Mouse (Mus musculus) liver, embryonic 11.5 days (tissue): ENCODE measurements at regions not wholly inside any gene's neighbourhood (a gene's known extent, or its start where the extent isn't known, plus 50 kb on each side); places are given as distances from the start of the nearest gene placed in this dataset.

Experiments used
- ATAC-seq: fragments of 200-750 bp; cut with Nextera tagmentation; replicated peaks from 2 replicates; pipeline ENCODE4 v1.8.0; 2017; ENCODE audit warnings: moderate number of reproducible peaks, mild to moderate bottlenecking, moderate TSS enrichment, moderate library complexity; ENCODE audit not compliant: low FRiP score
- DNase-seq: peaks from one replicate; pipeline ENCODE4 v3.0.0-alpha.2; 2017; ENCODE audit warnings: low spot score
- H3K27ac ChIP-seq: fragments of 300-500 bp; sonication (generic); 2 replicates; pipeline ENCODE4 v1.5.1; 2014; ENCODE audit warnings: mild to moderate bottlenecking, low read depth, low read length, control low read depth
- H3K27me3 ChIP-seq: fragments of 300-500 bp; sonication (generic); replicated peaks from 2 replicates; pipeline ENCODE4 v1.6.1; 2014; ENCODE audit warnings: low read length, mixed read lengths; ENCODE audit not compliant: control insufficient read depth, insufficient read depth
- H3K36me3 ChIP-seq: fragments of 300-500 bp; sonication (generic); 2 replicates; pipeline ENCODE4 v1.6.1; 2014; ENCODE audit warnings: mild to moderate bottlenecking, low read length, moderate library complexity, mixed read lengths; ENCODE audit not compliant: control insufficient read depth, insufficient read depth
- H3K4me1 ChIP-seq: fragments of 300-500 bp; sonication (generic); replicated peaks from 2 replicates; pipeline ENCODE4 v1.6.1; 2014; ENCODE audit warnings: low read length, mixed read lengths; ENCODE audit not compliant: control insufficient read depth, insufficient read depth
- H3K4me2 ChIP-seq: fragments of 300-500 bp; sonication (generic); 2 replicates; pipeline ENCODE4 v1.6.1; 2014; ENCODE audit warnings: mild to moderate bottlenecking, control low read depth, moderate library complexity
- H3K4me3 ChIP-seq: fragments of 300-500 bp; sonication (generic); 2 replicates; pipeline ENCODE4 v1.5.1; 2014; ENCODE audit warnings: low read depth, low read length, control low read depth
- H3K9ac ChIP-seq: fragments of 300-500 bp; sonication (generic); 2 replicates; pipeline ENCODE4 v1.6.1; 2014; ENCODE audit warnings: low read depth, low read length, control low read depth
- H3K9me3 ChIP-seq: fragments of 300-500 bp; sonication (generic); 2 replicates; pipeline ENCODE4 v1.6.1; 2016; ENCODE audit warnings: low read length, inconsistent platforms, mixed read lengths; ENCODE audit not compliant: control insufficient read depth
- WGBS: fragments of 180-500 bp; shearing (Covaris S2); extraction: QIAGEN DNeasy Blood & Tissue Kit; methylation state at CpG from one replicate; pipeline ENCODE4 v1.1.7; 2014; 5-methylcytosine and 5-hydroxymethylcytosine counted together

GRCm38 (mm10) chr13:39702621-39703020 lies 658.6 kb downstream of the Ofcc1 start:
- ATAC-seq (no peak), DNase-seq (no peak)
- Histone ChIP-seq H3K36me3 (no peaks in the 10 kb centered on the region), H3K9ac (no peak overlapping the region), H3K27ac (no peak overlapping the region), H3K9me3 (no peaks in the 10 kb centered on the region), H3K4me1 (no peaks in the 10 kb centered on the region), H3K4me3 (no peak overlapping the region), H3K27me3 (no peaks in the 10 kb centered on the region), H3K4me2 (no peak overlapping the region)
- WGBS, result 85% methylated on average over 2 of the region's 2 CpGs

- no peaks in the 10 kb centered on the region for H3K9me3 ChIP-seq
- no peak for DNase-seq
- ATAC-seq, result no peak
- H3K27me3 ChIP-seq, result no peaks in the 10 kb centered on the region
- H3K36me3 ChIP-seq, result no peaks in the 10 kb centered on the region
- no peak overlapping the region for H3K9ac ChIP-seq
- no peak overlapping the region for H3K4me2 ChIP-seq
- H3K4me1 ChIP-seq, result no peaks in the 10 kb centered on the region
- no peak overlapping the region for H3K27ac ChIP-seq
- WGBS, result 63% methylated on average over 3 of the region's 3 CpGs
- H3K4me3 ChIP-seq, result no peak overlapping the region
Measured at GRCm38 (mm10) chr13:39691291-39692024, 669.8 kb downstream of the Ofcc1 start.

- H3K4me3 ChIP-seq, result no peak overlapping the region
- H3K27me3 ChIP-seq, result no peaks in the 10 kb centered on the region
- no peak overlapping the region for H3K9ac ChIP-seq
- no peak for ATAC-seq
- H3K9me3 ChIP-seq, result no peaks in the 10 kb centered on the region
- 68% methylated on average over 1 of the region's 1 CpGs for WGBS
- no peaks in the 10 kb centered on the region for H3K36me3 ChIP-seq
- no peak overlapping the region for H3K27ac ChIP-seq
- no peak for DNase-seq
- no peaks in the 10 kb centered on the region for H3K4me1 ChIP-seq
- H3K4me2 ChIP-seq, result no peak overlapping the region
Measured at GRCm38 (mm10) chr13:39664548-39664947, 696.7 kb downstream of the Ofcc1 start.

- ATAC-seq (no peak), DNase-seq (no peak)
- 55% methylated on average over 12 of the region's 12 CpGs for WGBS
- Histone ChIP-seq H3K4me1 (no peaks in the 10 kb centered on the region), H3K4me2 (no peak overlapping the region), H3K4me3 (no peak overlapping the region), H3K9me3 (no peaks in the 10 kb centered on the region), H3K27ac (no peak overlapping the region), H3K36me3 (no peaks in the 10 kb centered on the region), H3K9ac (no peak overlapping the region), H3K27me3 (no peaks in the 10 kb centered on the region)
Measured at GRCm38 (mm10) chr13:39649457-39649856, 688.8 kb upstream of the Slc35b3 start.

- H3K4me2 ChIP-seq, result no peak overlapping the region
- 16% methylated on average over 9 of the region's 9 CpGs for WGBS
- ATAC-seq, result no peak
Measured at GRCm38 (mm10) chr13:39647367-39647766, 686.7 kb upstream of the Slc35b3 start.

GRCm38 (mm10) chr13:39631506-39632132 lies 670.9 kb upstream of the Slc35b3 start:
- Histone ChIP-seq H3K4me2 (no peak overlapping the region), H3K27me3 (no peaks in the 10 kb centered on the region), H3K4me3 (no peak overlapping the region), H3K27ac (no peak overlapping the region), H3K4me1 (no peaks in the 10 kb centered on the region), H3K9ac (no peak overlapping the region), H3K9me3 (no peaks in the 10 kb centered on the region), H3K36me3 (no peaks in the 10 kb centered on the region)
- ATAC-seq, result no peak
- WGBS, result 83% methylated on average over 8 of the region's 8 CpGs
- DNase-seq, result no peak

More at GRCm38 (mm10) chr13:39647367-39647766, 686.7 kb upstream of the Slc35b3 start:
- DNase-seq, result peak; percentile 32
- Histone ChIP-seq H3K9me3 (no peaks in the 10 kb centered on the region), H3K4me1 (no peaks in the 10 kb centered on the region), H3K9ac (no peak overlapping the region), H3K27me3 (no peaks in the 10 kb centered on the region), H3K36me3 (no peaks in the 10 kb centered on the region), H3K4me3 (no peak overlapping the region), H3K27ac (no peak overlapping the region)
